Mouse (Mus musculus): ENCODE measurements around the gene Zfp992. TPM values are rescaled to one million over a fixed set of nuclear protein-coding genes. Genes with fewer than 3 reads are reported as not detected.
"Not testable (repeated sequence)": the region's sequence is repeated elsewhere in the genome, so short reads cannot be mapped to it uniquely, and the experiment has no call there.

Zfp992 gene
- polyA plus RNA-seq, 1 experiment = 21.9 TPM

GRCm38 (mm10) chr4:146455321-146455721, 6.5 kb downstream of the Zfp992 start:
- Histone ChIP-seq H3K4me1 (ENCODE audit: control insufficient read depth, insufficient read depth, low read length) (no peaks in the 10 kb centered on the region), H3K27ac (ENCODE audit: insufficient read depth, low read depth, low read length) (no peak overlapping the region), H3K4me3 (ENCODE audit: insufficient read depth, low read length) (no peak overlapping the region)
- TF ChIP-seq POLR2A (IDR thresholded peaks at IDR 0.05; ENCODE audit: borderline replicate concordance, low read depth, low read length) (no peak), CTCF (IDR thresholded peaks at IDR 0.05; ENCODE audit: low read depth, low read length) (no peak)

- Histone ChIP-seq H3K4me1 (ENCODE audit: control insufficient read depth, insufficient read depth, low read length) (no peaks in the 10 kb centered on the region), H3K27ac (ENCODE audit: insufficient read depth, low read depth, low read length) (no peak overlapping the region), H3K4me3 (ENCODE audit: insufficient read depth, low read length) (no peak overlapping the region)
- TF ChIP-seq CTCF (IDR thresholded peaks at IDR 0.05; ENCODE audit: low read depth, low read length) (no peak), POLR2A (IDR thresholded peaks at IDR 0.05; ENCODE audit: borderline replicate concordance, low read depth, low read length) (no peak)
Measured at GRCm38 (mm10) chr4:146456061-146456726, 7.4 kb downstream of the Zfp992 start.

- Histone ChIP-seq H3K27ac (ENCODE audit: insufficient read depth, low read depth, low read length) (no peak overlapping the region), H3K4me1 (ENCODE audit: control insufficient read depth, insufficient read depth, low read length) (no peaks in the 10 kb centered on the region), H3K4me3 (ENCODE audit: insufficient read depth, low read length) (no peak overlapping the region)
- TF ChIP-seq POLR2A (IDR thresholded peaks at IDR 0.05; ENCODE audit: borderline replicate concordance, low read depth, low read length) (no peak), CTCF (IDR thresholded peaks at IDR 0.05; ENCODE audit: low read depth, low read length) (no peak)
Measured at GRCm38 (mm10) chr4:146457126-146457525, 8.3 kb downstream of the Zfp992 start.

- TF ChIP-seq CTCF (IDR thresholded peaks at IDR 0.05; ENCODE audit: low read depth, low read length) (no peak), POLR2A (IDR thresholded peaks at IDR 0.05; ENCODE audit: borderline replicate concordance, low read depth, low read length) (no peak)
- Histone ChIP-seq H3K27ac (ENCODE audit: insufficient read depth, low read depth, low read length) (no peak overlapping the region), H3K4me3 (ENCODE audit: insufficient read depth, low read length) (no peak overlapping the region), H3K4me1 (ENCODE audit: control insufficient read depth, insufficient read depth, low read length) (no peaks in the 10 kb centered on the region)
Measured at GRCm38 (mm10) chr4:146457720-146458119, 8.9 kb downstream of the Zfp992 start.

- H3K27ac ChIP-seq (ENCODE audit: insufficient read depth, low read depth, low read length); H3K4me1 ChIP-seq (ENCODE audit: control insufficient read depth, insufficient read depth, low read length): not testable (repeated sequence)
Measured at GRCm38 (mm10) chr4:146459822-146460221, 11.0 kb downstream of the Zfp992 start.

GRCm38 (mm10) chr4:146460685-146461084, 11.9 kb downstream of the Zfp992 start:
- not testable (repeated sequence) for H3K27ac ChIP-seq (ENCODE audit: insufficient read depth, low read depth, low read length); H3K4me3 ChIP-seq (ENCODE audit: insufficient read depth, low read length); H3K4me1 ChIP-seq (ENCODE audit: control insufficient read depth, insufficient read depth, low read length)

More at GRCm38 (mm10) chr4:146459822-146460221, 11.0 kb downstream of the Zfp992 start:
- H3K4me3 ChIP-seq (ENCODE audit: insufficient read depth, low read length) = not testable (repeated sequence)

GRCm38 (mm10) chr4:146463649-146464351, 15.0 kb downstream of the Zfp992 start:
- not testable (repeated sequence) for H3K4me1 ChIP-seq (ENCODE audit: control insufficient read depth, insufficient read depth, low read length); H3K4me3 ChIP-seq (ENCODE audit: insufficient read depth, low read length); H3K27ac ChIP-seq (ENCODE audit: insufficient read depth, low read depth, low read length)

- H3K4me3 ChIP-seq (ENCODE audit: insufficient read depth, low read length) = not testable (repeated sequence)
Measured at GRCm38 (mm10) chr4:146469984-146470383, 21.2 kb downstream of the Zfp992 start.

GRCm38 (mm10) chr4:146474181-146474580, 25.4 kb downstream of the Zfp992 start:
- not testable (repeated sequence) for H3K27ac ChIP-seq (ENCODE audit: insufficient read depth, low read depth, low read length); H3K4me1 ChIP-seq (ENCODE audit: control insufficient read depth, insufficient read depth, low read length); H3K4me3 ChIP-seq (ENCODE audit: insufficient read depth, low read length)

More at GRCm38 (mm10) chr4:146469984-146470383, 21.2 kb downstream of the Zfp992 start:
- not testable (repeated sequence) for H3K27ac ChIP-seq (ENCODE audit: insufficient read depth, low read depth, low read length); H3K4me1 ChIP-seq (ENCODE audit: control insufficient read depth, insufficient read depth, low read length)

- not testable (repeated sequence) for H3K27ac ChIP-seq (ENCODE audit: insufficient read depth, low read depth, low read length); H3K4me3 ChIP-seq (ENCODE audit: insufficient read depth, low read length); H3K4me1 ChIP-seq (ENCODE audit: control insufficient read depth, insufficient read depth, low read length)
Measured at GRCm38 (mm10) chr4:146474716-146475676, 26.2 kb downstream of the Zfp992 start.

GRCm38 (mm10) chr4:146476260-146476659, 27.4 kb downstream of the Zfp992 start:
- not testable (repeated sequence) for H3K4me3 ChIP-seq (ENCODE audit: insufficient read depth, low read length)

GRCm38 (mm10) chr4:146476959-146477358, 28.1 kb downstream of the Zfp992 start:
- H3K27ac ChIP-seq (ENCODE audit: insufficient read depth, low read depth, low read length); H3K4me3 ChIP-seq (ENCODE audit: insufficient read depth, low read length); H3K4me1 ChIP-seq (ENCODE audit: control insufficient read depth, insufficient read depth, low read length): not testable (repeated sequence)

More at GRCm38 (mm10) chr4:146476260-146476659, 27.4 kb downstream of the Zfp992 start:
- H3K4me1 ChIP-seq (ENCODE audit: control insufficient read depth, insufficient read depth, low read length); H3K27ac ChIP-seq (ENCODE audit: insufficient read depth, low read depth, low read length): not testable (repeated sequence)

- not testable (repeated sequence) for H3K27ac ChIP-seq (ENCODE audit: insufficient read depth, low read depth, low read length); H3K4me1 ChIP-seq (ENCODE audit: control insufficient read depth, insufficient read depth, low read length); H3K4me3 ChIP-seq (ENCODE audit: insufficient read depth, low read length)
Measured at GRCm38 (mm10) chr4:146480376-146481096, 31.7 kb downstream of the Zfp992 start.

- H3K4me3 ChIP-seq (ENCODE audit: insufficient read depth, low read length); H3K4me1 ChIP-seq (ENCODE audit: control insufficient read depth, insufficient read depth, low read length); H3K27ac ChIP-seq (ENCODE audit: insufficient read depth, low read depth, low read length): not testable (repeated sequence)
Measured at GRCm38 (mm10) chr4:146482546-146482945, 33.7 kb downstream of the Zfp992 start.

Data from bone marrow macrophage, adult 2 months (primary cell).